Mouse (Mus musculus): ENCODE measurements around the gene Catsperg1. TPM values are rescaled to one million over a fixed set of nuclear protein-coding genes. Genes with fewer than 3 reads are reported as not detected.

Catsperg1 gene
- polyA plus RNA-seq, 2 experiments: 0.45 TPM; not detected in 1

DNA sequence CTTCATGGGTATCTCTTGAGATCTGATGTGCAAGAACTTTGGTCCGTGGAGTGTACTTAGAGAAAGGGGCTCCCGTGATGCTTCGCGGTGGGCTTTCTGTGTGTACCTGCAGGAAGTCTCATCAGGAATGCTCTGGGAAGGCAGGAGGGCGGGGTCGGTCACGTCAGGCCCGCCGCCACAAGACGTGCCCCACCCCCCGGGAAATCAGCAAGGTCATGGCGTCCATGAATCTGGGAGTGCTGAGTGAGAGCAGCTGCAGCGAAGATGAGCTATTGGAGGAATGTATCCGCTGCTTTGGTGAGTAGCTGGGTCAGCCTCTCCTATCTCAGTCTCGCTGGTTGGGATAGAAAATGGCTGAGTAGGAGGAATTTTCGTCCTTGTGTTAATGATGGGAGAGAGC is 76.4 kb downstream of the Catsperg1 start:
- Histone ChIP-seq H3K9ac (replicated peaks) (no peak overlapping the region), H3K4me2 (ENCODE audit: low read depth) (no peak overlapping the region), H3K4me1 (replicated peaks; ENCODE audit: control insufficient read depth in 2 of 2, insufficient read depth in 2 of 2, low read length in 1 of 2) (no peaks in the 10 kb centered on the region), H3K36me3 (replicated peaks; ENCODE audit: control insufficient read depth, insufficient read depth, low read depth) (no peaks in the 10 kb centered on the region), H3K4me3 (ENCODE audit: insufficient read depth in 1 of 2, low read depth in 2 of 2, low read length in 2 of 2) (no peak overlapping the region), H3K27ac (no peak overlapping the region), H3K9me3 (ENCODE audit: control insufficient read depth, low read length) (no peaks in the 10 kb centered on the region), H3K27me3 (ENCODE audit: control insufficient read depth, insufficient read depth, low read length) (no peaks in the 10 kb centered on the region; the same call in 1 of the 2 replicates)
- TF ChIP-seq CTCF (IDR thresholded peaks at IDR 0.05; ENCODE audit: low read depth): no peak
- TF ChIP-seq EP300 (IDR thresholded peaks at IDR 0.05; ENCODE audit: low read depth): no peak
- WGBS (ENCODE audit: insufficient replicate concordance): 52% methylated on average over 16 of the region's 16 CpGs
- ATAC-seq (ENCODE audit: insufficient read depth) (no peak), DNase-seq (ENCODE audit: low read depth in 3 of 3, low spot score in 3 of 3) (no peak)

DNA sequence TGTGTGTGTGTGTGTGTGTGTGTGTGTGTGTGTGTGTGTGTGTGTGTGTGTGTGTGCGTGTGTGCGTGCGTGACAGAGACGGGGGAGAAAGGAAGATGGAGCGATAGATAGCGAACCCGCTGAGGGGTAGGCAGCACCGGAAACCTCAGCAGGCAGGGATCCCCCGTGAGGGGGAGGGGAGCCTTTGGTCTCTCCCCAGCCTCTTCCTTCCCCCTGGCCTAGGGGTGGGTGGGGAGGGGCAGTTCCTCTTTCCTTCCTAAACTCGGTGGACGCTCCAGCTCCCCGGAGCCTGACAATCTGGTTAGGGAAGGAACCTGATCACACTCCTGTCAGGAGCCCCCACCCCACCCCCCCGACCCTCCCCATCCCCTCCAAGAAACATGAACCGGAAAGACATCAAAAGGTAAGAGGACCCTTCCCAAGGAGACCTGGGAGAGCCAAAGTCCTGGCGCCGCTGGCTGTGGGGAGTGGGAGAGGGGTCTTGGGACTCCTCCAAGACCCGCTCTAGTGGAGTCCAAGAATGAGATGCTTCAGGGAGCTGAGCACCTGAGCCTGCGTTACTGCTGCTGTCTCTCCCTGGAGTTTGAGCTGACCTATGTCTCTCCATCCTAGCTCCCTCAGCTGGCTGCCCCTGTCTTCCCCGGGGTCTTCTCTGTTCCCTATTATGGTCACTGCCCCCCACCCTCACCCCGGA is 79.0 kb downstream of the Catsperg1 start, which contains the start of gene Rasgrp4:
Gene Rasgrp4, plus strand, starts transcription at position 159 of the 694 bp plus-strand sequence.
- H3K27ac ChIP-seq: no peak within 1 kb of the TSS
- no peak for ATAC-seq (ENCODE audit: insufficient read depth)
- H3K27me3 ChIP-seq (ENCODE audit: control insufficient read depth, insufficient read depth, low read length): no peaks in the 10 kb centered on the region; the same call in 1 of the 2 replicates
- DNase-seq (ENCODE audit: low read depth in 3 of 3, low spot score in 3 of 3): no peak
- WGBS (ENCODE audit: insufficient replicate concordance): 4% methylated on average over 16 of the region's 20 CpGs
- no peaks in the 10 kb centered on the region for H3K4me1 ChIP-seq (replicated peaks; ENCODE audit: control insufficient read depth in 2 of 2, insufficient read depth in 2 of 2, low read length in 1 of 2)
- no peak for TF ChIP-seq EP300 (IDR thresholded peaks at IDR 0.05; ENCODE audit: low read depth)
- TF ChIP-seq CTCF (IDR thresholded peaks at IDR 0.05; ENCODE audit: low read depth): no peak
- H3K4me3 ChIP-seq (ENCODE audit: insufficient read depth in 1 of 2, low read depth in 2 of 2, low read length in 2 of 2): no peak within 1 kb of the TSS
- H3K4me2 ChIP-seq (ENCODE audit: low read depth): peak within 1 kb of the TSS; percentile 1; the same call in 1 of the 2 replicates
- no peaks in the 10 kb centered on the region for H3K36me3 ChIP-seq (replicated peaks; ENCODE audit: control insufficient read depth, insufficient read depth, low read depth)
- H3K9ac ChIP-seq (replicated peaks): no peak within 1 kb of the TSS
- no peaks in the 10 kb centered on the region for H3K9me3 ChIP-seq (ENCODE audit: control insufficient read depth, low read length)

DNA sequence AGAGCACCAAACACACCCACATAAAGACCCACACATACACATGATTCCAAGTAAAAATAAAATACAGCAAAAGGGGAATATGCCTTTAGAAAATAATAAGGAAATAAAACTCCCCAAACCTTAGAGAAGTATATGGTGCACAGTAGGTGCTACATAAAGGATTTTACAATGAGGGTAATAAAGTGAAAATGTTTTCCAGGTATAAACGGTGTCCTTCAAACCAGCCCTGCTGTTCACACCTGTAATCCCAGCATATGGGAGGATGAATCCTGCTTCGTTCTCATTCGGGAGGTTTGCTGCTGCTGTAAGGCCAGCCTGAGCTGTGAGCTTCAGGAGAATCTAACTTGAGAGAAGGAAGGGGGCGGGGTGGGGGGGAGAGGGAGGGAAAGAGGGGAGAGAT is 79.6 kb downstream of the Catsperg1 start:
- WGBS (ENCODE audit: insufficient replicate concordance): 4% methylated on average over 4 of the region's 4 CpGs
- TF ChIP-seq EP300 (IDR thresholded peaks at IDR 0.05; ENCODE audit: low read depth): no peak
- no peak for TF ChIP-seq CTCF (IDR thresholded peaks at IDR 0.05; ENCODE audit: low read depth)
- Histone ChIP-seq H3K36me3 (replicated peaks; ENCODE audit: control insufficient read depth, insufficient read depth, low read depth) (no peaks in the 10 kb centered on the region), H3K4me1 (replicated peaks; ENCODE audit: control insufficient read depth in 2 of 2, insufficient read depth in 2 of 2, low read length in 1 of 2) (no peaks in the 10 kb centered on the region), H3K9me3 (ENCODE audit: control insufficient read depth, low read length) (no peaks in the 10 kb centered on the region), H3K4me2 (ENCODE audit: low read depth) (peak overlapping the region; percentile 1; the same call in 1 of the 2 replicates), H3K4me3 (ENCODE audit: insufficient read depth in 1 of 2, low read depth in 2 of 2, low read length in 2 of 2) (no peak overlapping the region), H3K27me3 (ENCODE audit: control insufficient read depth, insufficient read depth, low read length) (no peaks in the 10 kb centered on the region; the same call in 1 of the 2 replicates), H3K9ac (replicated peaks) (no peak overlapping the region), H3K27ac (no peak overlapping the region)
- DNase-seq (ENCODE audit: low read depth in 3 of 3, low spot score in 3 of 3): no peak
- no peak for ATAC-seq (ENCODE audit: insufficient read depth)

Other genes with a start within 250 kb of the Catsperg1 start
- gene Eif3k, start 232.2 kb downstream of the Catsperg1 start, polyA plus RNA-seq (2012; rRNA removed): 281 and 283 TPM in 2 replicates
- gene Eif3k, start 232.2 kb downstream of the Catsperg1 start, polyA plus RNA-seq (2014; fragmentation: Nextera tagmentation; extraction: Ambion mirVana): 283 and 288 TPM in 2 replicates
- 16.7 and 17.3 TPM in 2 replicates for gene Map4k1, start 232.0 kb downstream of the Catsperg1 start, polyA plus RNA-seq (2012; rRNA removed)
- 24.9 and 27.4 TPM in 2 replicates for gene Map4k1, start 232.0 kb downstream of the Catsperg1 start, polyA plus RNA-seq (2014; fragmentation: Nextera tagmentation; extraction: Ambion mirVana)
- gene Ryr1, start 88.9 kb downstream of the Catsperg1 start, polyA plus RNA-seq (2012; rRNA removed): 0.06 and 0.15 TPM in 2 replicates
- 0.06 and 0.08 TPM in 2 replicates for gene Ryr1, start 88.9 kb downstream of the Catsperg1 start, polyA plus RNA-seq (2014; fragmentation: Nextera tagmentation; extraction: Ambion mirVana)
- 0.88 and 0.96 TPM in 2 replicates for gene Rasgrp4, start 79.2 kb downstream of the Catsperg1 start, polyA plus RNA-seq (2012; rRNA removed)
- 0.04 and 0.39 TPM in 2 replicates for gene Rasgrp4, start 79.2 kb downstream of the Catsperg1 start, polyA plus RNA-seq (2014; fragmentation: Nextera tagmentation; extraction: Ambion mirVana)
- gene Fam98c, start 57.8 kb downstream of the Catsperg1 start, polyA plus RNA-seq (2012; rRNA removed): 5.1 and 5.8 TPM in 2 replicates
- gene Fam98c, start 57.8 kb downstream of the Catsperg1 start, polyA plus RNA-seq (2014; fragmentation: Nextera tagmentation; extraction: Ambion mirVana): 4.6 and 4.7 TPM in 2 replicates
- gene Ggn, start 43.8 kb downstream of the Catsperg1 start, polyA plus RNA-seq (2012; rRNA removed): 0.03 and 0.04 TPM in 2 replicates
- not detected in 2 replicates for gene Ggn, start 43.8 kb downstream of the Catsperg1 start, polyA plus RNA-seq (2014; fragmentation: Nextera tagmentation; extraction: Ambion mirVana)
- gene Spred3, start 43.6 kb downstream of the Catsperg1 start, polyA plus RNA-seq (2012; rRNA removed): 0.38 and 0.51 TPM in 2 replicates
- 0.04 and 0.08 TPM in 2 replicates for gene Spred3, start 43.6 kb downstream of the Catsperg1 start, polyA plus RNA-seq (2014; fragmentation: Nextera tagmentation; extraction: Ambion mirVana)
- 86.0 and 86.2 TPM in 2 replicates for gene Psmd8, start 33.3 kb downstream of the Catsperg1 start, polyA plus RNA-seq (2012; rRNA removed)
- gene Psmd8, start 33.3 kb downstream of the Catsperg1 start, polyA plus RNA-seq (2014; fragmentation: Nextera tagmentation; extraction: Ambion mirVana): 130 and 131 TPM in 2 replicates
- 2.4 TPM in 2 replicates for gene Kcnk6, start 18.5 kb upstream of the Catsperg1 start, polyA plus RNA-seq (2012; rRNA removed)
- 0.55 and 0.82 TPM in 2 replicates for gene Kcnk6, start 18.5 kb upstream of the Catsperg1 start, polyA plus RNA-seq (2014; fragmentation: Nextera tagmentation; extraction: Ambion mirVana)
- gene Yif1b, start 24.3 kb upstream of the Catsperg1 start, polyA plus RNA-seq (2012; rRNA removed): 24.4 and 29.4 TPM in 2 replicates
- 41.6 and 44.5 TPM in 2 replicates for gene Yif1b, start 24.3 kb upstream of the Catsperg1 start, polyA plus RNA-seq (2014; fragmentation: Nextera tagmentation; extraction: Ambion mirVana)
- 0.39 and 1.3 TPM in 2 replicates for gene 2200002D01Rik, start 34.4 kb upstream of the Catsperg1 start, polyA plus RNA-seq (2012; rRNA removed)
- 2.6 and 4.8 TPM in 2 replicates for gene 2200002D01Rik, start 34.4 kb upstream of the Catsperg1 start, polyA plus RNA-seq (2014; fragmentation: Nextera tagmentation; extraction: Ambion mirVana)
- 14.6 and 15.6 TPM in 2 replicates for gene Spint2, start 67.9 kb upstream of the Catsperg1 start, polyA plus RNA-seq (2012; rRNA removed)
- 22.3 and 23.6 TPM in 2 replicates for gene Spint2, start 67.9 kb upstream of the Catsperg1 start, polyA plus RNA-seq (2014; fragmentation: Nextera tagmentation; extraction: Ambion mirVana)
- 1.5 and 2.5 TPM in 2 replicates for gene Ppp1r14a, start 75.3 kb upstream of the Catsperg1 start, polyA plus RNA-seq (2012; rRNA removed)
- 2.3 TPM in 2 replicates for gene Ppp1r14a, start 75.3 kb upstream of the Catsperg1 start, polyA plus RNA-seq (2014; fragmentation: Nextera tagmentation; extraction: Ambion mirVana)
- gene Dpf1, start 89.9 kb upstream of the Catsperg1 start, polyA plus RNA-seq (2012; rRNA removed): 0.81 TPM in 2 replicates
- gene Dpf1, start 89.9 kb upstream of the Catsperg1 start, polyA plus RNA-seq (2014; fragmentation: Nextera tagmentation; extraction: Ambion mirVana): 1.0 and 2.1 TPM in 2 replicates

Data from liver, embryonic 14.5 days (tissue).